Mouse (Mus musculus) lung, embryonic 15.5 days (tissue): ENCODE results near the gene Aven. TPM values are rescaled to one million over a fixed set of nuclear protein-coding genes. Genes with fewer than 3 reads are reported as not detected.

Experiments
- ATAC-seq: fragments of 200-750 bp; cut with Nextera tagmentation; 2 replicates; pipeline ENCODE4 v1.8.0; 2017; ENCODE audit warnings: moderate number of reproducible peaks, borderline replicate concordance; ENCODE audit not compliant: low FRiP score, low TSS enrichment; ENCODE audit errors: extremely low read depth
- H3K27ac ChIP-seq: fragments of 300-500 bp; sonication (generic); 2 replicates; pipeline ENCODE4 v1.5.1; 2015; ENCODE audit warnings: moderate library complexity, mild to moderate bottlenecking, inconsistent platforms
- H3K27me3 ChIP-seq: fragments of 300-500 bp; sonication (generic); 2 replicates; pipeline ENCODE4 v1.6.1; 2015; ENCODE audit warnings: inconsistent platforms
- H3K36me3 ChIP-seq: fragments of 300-500 bp; sonication (generic); 2 replicates; pipeline ENCODE4 v1.6.1; 2015; ENCODE audit warnings: inconsistent platforms
- H3K4me1 ChIP-seq: fragments of 300-500 bp; sonication (generic); 2 replicates; pipeline ENCODE4 v1.6.1; 2015; ENCODE audit warnings: inconsistent platforms
- H3K4me2 ChIP-seq: fragments of 300-500 bp; sonication (generic); 2 replicates; pipeline ENCODE4 v1.6.1; 2015; ENCODE audit warnings: inconsistent platforms, mild to moderate bottlenecking, moderate library complexity
- H3K4me3 ChIP-seq: fragments of 300-500 bp; sonication (generic); 2 replicates; pipeline ENCODE4 v1.5.1; 2015; ENCODE audit warnings: mild to moderate bottlenecking, inconsistent platforms
- H3K9ac ChIP-seq: fragments of 300-500 bp; sonication (generic); 2 replicates; pipeline ENCODE4 v1.6.1; 2015; ENCODE audit warnings: inconsistent platforms
- H3K9me3 ChIP-seq: fragments of 300-500 bp; sonication (generic); 2 replicates; pipeline ENCODE4 v1.6.1; 2016; ENCODE audit warnings: inconsistent platforms
- WGBS: fragments of 180-500 bp; shearing (Covaris S2); methylation state at CpG from one replicate; pipeline ENCODE4 v1.1.7; 2015; 5-methylcytosine and 5-hydroxymethylcytosine counted together
- polyA plus RNA-seq: library from polyadenylated mRNA; unstranded; fragments of >200 nt; fragmentation: Nextera tagmentation; extraction: Ambion mirVana; gene quantifications from 2 replicates; pipeline ENCODE4 v1.2.1, GENCODE M21; 2015

The Aven gene
- polyA plus RNA-seq, 1 experiment from 2014 or later, result 6.4 TPM

- Histone ChIP-seq H3K27ac (no peak overlapping the region), H3K36me3 (peaks cover 28% of the 10 kb centered on the region), H3K4me3 (no peak overlapping the region), H3K9ac (no peak overlapping the region), H3K4me2 (no peak overlapping the region), H3K9me3 (no peaks in the 10 kb centered on the region), H3K4me1 (peaks cover 2% of the 10 kb centered on the region; the same call in 1 of the 2 replicates), H3K27me3 (no peaks in the 10 kb centered on the region)
- no peak for ATAC-seq
- 76% methylated on average over 5 of the region's 5 CpGs for WGBS
Measured at GRCm38 (mm10) chr2:112470961-112471381, 21.8 kb upstream of the Aven start.

- Histone ChIP-seq H3K4me3 (no peak overlapping the region), H3K36me3 (peaks cover 17% of the 10 kb centered on the region; the same call in 1 of the 2 replicates), H3K9ac (no peak overlapping the region), H3K27ac (no peak overlapping the region), H3K9me3 (no peaks in the 10 kb centered on the region), H3K4me2 (no peak overlapping the region), H3K4me1 (peaks cover 6% of the 10 kb centered on the region; the same call in 1 of the 2 replicates), H3K27me3 (no peaks in the 10 kb centered on the region)
- ATAC-seq, result no peak
- WGBS, result 86% methylated on average over 2 of the region's 2 CpGs
Measured at GRCm38 (mm10) chr2:112472076-112472475, 20.7 kb upstream of the Aven start.

- no peak overlapping the region for H3K4me2 ChIP-seq
- no peak overlapping the region for H3K9ac ChIP-seq
- WGBS, result 42% methylated on average over 5 of the region's 5 CpGs
- H3K9me3 ChIP-seq, result no peaks in the 10 kb centered on the region
- no peaks in the 10 kb centered on the region for H3K27me3 ChIP-seq
- H3K4me1 ChIP-seq, result peaks cover 6% of the 10 kb centered on the region; the same call in 1 of the 2 replicates
- ATAC-seq, result no peak
- H3K27ac ChIP-seq, result no peak overlapping the region
- no peak overlapping the region for H3K4me3 ChIP-seq
- H3K36me3 ChIP-seq, result no peaks in the 10 kb centered on the region
Measured at GRCm38 (mm10) chr2:112474997-112475724, 17.6 kb upstream of the Aven start.

GRCm38 (mm10) chr2:112476554-112476953 is 16.2 kb upstream of the Aven start:
- Histone ChIP-seq H3K4me3 (no peak overlapping the region), H3K27ac (no peak overlapping the region), H3K9ac (no peak overlapping the region), H3K9me3 (no peaks in the 10 kb centered on the region), H3K27me3 (no peaks in the 10 kb centered on the region), H3K4me2 (no peak overlapping the region), H3K36me3 (no peaks in the 10 kb centered on the region), H3K4me1 (peaks cover 6% of the 10 kb centered on the region; the same call in 1 of the 2 replicates)
- 56% methylated on average over 6 of the region's 6 CpGs for WGBS
- no peak; the same call in 1 of the 2 replicates for ATAC-seq

- no peaks in the 10 kb centered on the region for H3K36me3 ChIP-seq
- peaks cover 10% of the 10 kb centered on the region; the same call in 1 of the 2 replicates for H3K4me1 ChIP-seq
- no peak within 1 kb of the TSS for H3K9ac ChIP-seq
- no peak within 1 kb of the TSS for H3K4me2 ChIP-seq
- H3K27me3 ChIP-seq, result no peaks in the 10 kb centered on the region
- WGBS, result 80% methylated on average over 5 of the region's 5 CpGs
- no peak within 1 kb of the TSS for H3K4me3 ChIP-seq
- H3K27ac ChIP-seq, result no peak within 1 kb of the TSS
- H3K9me3 ChIP-seq, result no peaks in the 10 kb centered on the region
- no peak for ATAC-seq
Measured at GRCm38 (mm10) chr2:112480669-112481068, 12.1 kb upstream of the Aven start, which contains the start of gene Chrm5. Gene Chrm5, minus strand, starts transcription at chr2:112480769.

- Histone ChIP-seq H3K27me3 (no peaks in the 10 kb centered on the region), H3K4me3 (no peak overlapping the region), H3K9ac (no peak overlapping the region), H3K36me3 (no peaks in the 10 kb centered on the region), H3K27ac (no peak overlapping the region), H3K4me2 (no peak overlapping the region), H3K4me1 (peaks cover 5% of the 10 kb centered on the region; the same call in 1 of the 2 replicates), H3K9me3 (no peaks in the 10 kb centered on the region)
- WGBS, result 0% methylated on average over 2 of the region's 2 CpGs
- 0 out of 2 replicates have a peak, but pooled peaks have one; percentile 36 for ATAC-seq
Measured at GRCm38 (mm10) chr2:112481564-112481963, 11.2 kb upstream of the Aven start.

GRCm38 (mm10) chr2:112482533-112483333 is 10.0 kb upstream of the Aven start:
- Histone ChIP-seq H3K36me3 (no peaks in the 10 kb centered on the region), H3K4me2 (no peak overlapping the region), H3K27ac (peak overlapping the region; percentile 7; the same call in 1 of the 2 replicates), H3K9ac (no peak overlapping the region), H3K4me3 (no peak overlapping the region), H3K4me1 (peaks cover 5% of the 10 kb centered on the region; the same call in 1 of the 2 replicates), H3K9me3 (no peaks in the 10 kb centered on the region), H3K27me3 (no peaks in the 10 kb centered on the region)
- no peak for ATAC-seq
- 59% methylated on average over 5 of the region's 5 CpGs for WGBS

GRCm38 (mm10) chr2:112483334-112483651 is 9.5 kb upstream of the Aven start:
- Histone ChIP-seq H3K9me3 (no peaks in the 10 kb centered on the region), H3K9ac (no peak overlapping the region), H3K4me3 (no peak overlapping the region), H3K27ac (no peak overlapping the region), H3K4me2 (no peak overlapping the region), H3K36me3 (no peaks in the 10 kb centered on the region), H3K27me3 (no peaks in the 10 kb centered on the region), H3K4me1 (peaks cover 5% of the 10 kb centered on the region; the same call in 1 of the 2 replicates)
- no peak for ATAC-seq
- 63% methylated on average over 2 of the region's 2 CpGs for WGBS

- Histone ChIP-seq H3K4me2 (no peak overlapping the region), H3K4me3 (no peak overlapping the region), H3K9me3 (no peaks in the 10 kb centered on the region), H3K4me1 (peaks cover 5% of the 10 kb centered on the region; the same call in 1 of the 2 replicates), H3K9ac (no peak overlapping the region), H3K27me3 (no peaks in the 10 kb centered on the region), H3K27ac (no peak overlapping the region), H3K36me3 (no peaks in the 10 kb centered on the region)
- 42% methylated on average over 2 of the region's 2 CpGs for WGBS
- no peak for ATAC-seq
Measured at GRCm38 (mm10) chr2:112484886-112485285, 7.9 kb upstream of the Aven start.

- 73% methylated on average over 11 of the region's 11 CpGs for WGBS
- H3K9ac ChIP-seq, result no peak overlapping the region
- H3K9me3 ChIP-seq, result no peaks in the 10 kb centered on the region
- H3K27me3 ChIP-seq, result no peaks in the 10 kb centered on the region
- H3K27ac ChIP-seq, result no peak overlapping the region
- no peak overlapping the region for H3K4me2 ChIP-seq
- ATAC-seq, result no peak
- H3K36me3 ChIP-seq, result no peaks in the 10 kb centered on the region
- peaks cover 15% of the 10 kb centered on the region for H3K4me1 ChIP-seq
- no peak overlapping the region for H3K4me3 ChIP-seq
Measured at GRCm38 (mm10) chr2:112490483-112491196, 2.1 kb upstream of the Aven start.

- no peak overlapping the region for H3K4me3 ChIP-seq
- peak overlapping the region; percentile 72; the same call in 1 of the 2 replicates for H3K4me2 ChIP-seq
- H3K27ac ChIP-seq, result no peak overlapping the region
- no peaks in the 10 kb centered on the region for H3K27me3 ChIP-seq
- WGBS, result 60% methylated on average over 5 of the region's 5 CpGs
- no peak overlapping the region for H3K9ac ChIP-seq
- H3K36me3 ChIP-seq, result no peaks in the 10 kb centered on the region
- peaks cover 15% of the 10 kb centered on the region for H3K4me1 ChIP-seq
- ATAC-seq, result no peak
- H3K9me3 ChIP-seq, result no peaks in the 10 kb centered on the region
Measured at GRCm38 (mm10) chr2:112491629-112492028, 1.1 kb upstream of the Aven start.
